Mouse (Mus musculus) lung, embryonic 14.5 days (tissue): Measurements from ENCODE around the gene Unc5cl. TPM values are rescaled to one million over a fixed set of nuclear protein-coding genes. Genes with fewer than 3 reads are reported as not detected.
"Not testable (repeated sequence)": the region's sequence is repeated elsewhere in the genome, so short reads cannot be mapped to it uniquely, and the experiment has no call there.

Source experiments
- ATAC-seq: fragments of 200-750 bp; cut with Nextera tagmentation; 2 replicates; pipeline ENCODE4 v1.8.0; 2017; ENCODE audit warnings: mild to moderate bottlenecking, moderate TSS enrichment, moderate library complexity; ENCODE audit not compliant: insufficient read depth
- DNase-seq: peaks from one replicate; pipeline ENCODE4 v3.0.0-alpha.2; 2015
- H3K27ac ChIP-seq: fragments of 300-500 bp; sonication (generic); 2 replicates; pipeline ENCODE4 v1.5.1; 2014; ENCODE audit warnings: low read depth, mild to moderate bottlenecking, moderate library complexity
- H3K27me3 ChIP-seq: fragments of 300-500 bp; sonication (generic); 2 replicates; pipeline ENCODE4 v1.6.1; 2014; ENCODE audit warnings: low read length, control low read depth; ENCODE audit not compliant: insufficient read depth
- H3K36me3 ChIP-seq: fragments of 300-500 bp; sonication (generic); 2 replicates; pipeline ENCODE4 v1.6.1; 2014; ENCODE audit warnings: control low read depth; ENCODE audit not compliant: insufficient read depth
- H3K4me1 ChIP-seq: fragments of 300-500 bp; sonication (generic); 2 replicates; pipeline ENCODE4 v1.6.1; 2014; ENCODE audit warnings: antibody characterized with exemption, control low read depth; ENCODE audit not compliant: insufficient read depth
- H3K4me2 ChIP-seq: fragments of 300-500 bp; sonication (generic); 2 replicates; pipeline ENCODE4 v1.6.1; 2014; ENCODE audit warnings: mild to moderate bottlenecking
- H3K4me3 ChIP-seq: fragments of 300-500 bp; sonication (generic); 2 replicates; pipeline ENCODE4 v1.5.1; 2014; ENCODE audit warnings: low read depth, low read length
- H3K9ac ChIP-seq: fragments of 300-500 bp; sonication (generic); 2 replicates; pipeline ENCODE4 v1.6.1; 2014
- H3K9me3 ChIP-seq: fragments of 300-500 bp; sonication (generic); 2 replicates; pipeline ENCODE4 v1.6.1; 2016; ENCODE audit warnings: low read depth, low read length, control low read depth
- CTCF ChIP-seq: IDR thresholded peaks from 2 replicates; pipeline ENCODE4 v1.5.1; 2016; ENCODE audit warnings: antibody characterized with exemption, low read depth
- WGBS: fragments of 180-500 bp; shearing (Covaris S2); extraction: QIAGEN DNeasy Blood & Tissue Kit; methylation state at CpG from one replicate; pipeline ENCODE4 v1.1.7; 2014; 5-methylcytosine and 5-hydroxymethylcytosine counted together
- polyA plus RNA-seq: library from polyadenylated mRNA; unstranded; fragments of >200 nt; fragmentation: Nextera tagmentation; extraction: Ambion mirVana; gene quantifications from 2 replicates; pipeline ENCODE4 v1.2.1, GENCODE M21; 2014

Gene Unc5cl
- polyA plus RNA-seq, 1 experiment from 2014 or later = 1.5 TPM

GRCm38 (mm10) chr17:48467395-48468231, 12.9 kb downstream of the Unc5cl start:
- TF ChIP-seq CTCF = peak; percentile 96
- peak; percentile 90 for ATAC-seq
- Histone ChIP-seq H3K27ac (no peak overlapping the region), H3K9me3 (no peaks in the 10 kb centered on the region), H3K9ac (no peak overlapping the region), H3K4me2 (peak overlapping the region; percentile 53), H3K4me1 (no peaks in the 10 kb centered on the region; the same call in 1 of the 2 replicates), H3K27me3 (no peaks in the 10 kb centered on the region), H3K4me3 (peak overlapping the region; percentile 12), H3K36me3 (no peaks in the 10 kb centered on the region)
- 5% methylated on average over 22 of the region's 22 CpGs for WGBS
- peak; percentile 91 for DNase-seq

DNA sequence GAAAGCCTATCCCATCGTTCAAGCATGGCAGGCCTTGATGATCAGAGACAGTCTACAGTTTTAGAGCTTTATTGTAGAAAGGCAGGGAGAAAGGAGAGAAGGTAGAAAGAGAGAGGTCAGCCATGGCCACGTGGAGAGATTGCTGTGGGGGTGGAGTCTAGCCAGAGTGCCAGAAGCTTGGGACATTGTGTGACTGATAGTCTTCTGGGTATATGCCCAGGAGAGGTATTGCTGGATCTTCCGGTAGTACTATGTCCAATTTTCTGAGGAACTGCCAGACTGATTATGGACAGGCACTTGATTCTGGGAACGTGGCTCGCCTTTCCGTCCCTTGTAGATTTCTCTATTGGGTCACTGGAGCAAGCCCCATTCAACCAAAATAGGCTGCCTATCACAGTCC, 19.6 kb downstream of the Unc5cl start:
- not testable (repeated sequence) for H3K4me1 ChIP-seq, H3K27ac ChIP-seq, H3K9ac ChIP-seq, H3K4me2 ChIP-seq, H3K9me3 ChIP-seq, H3K27me3 ChIP-seq, H3K36me3 ChIP-seq, ATAC-seq, H3K4me3 ChIP-seq, DNase-seq
- 79% methylated on average over 6 of the region's 6 CpGs for WGBS

DNA sequence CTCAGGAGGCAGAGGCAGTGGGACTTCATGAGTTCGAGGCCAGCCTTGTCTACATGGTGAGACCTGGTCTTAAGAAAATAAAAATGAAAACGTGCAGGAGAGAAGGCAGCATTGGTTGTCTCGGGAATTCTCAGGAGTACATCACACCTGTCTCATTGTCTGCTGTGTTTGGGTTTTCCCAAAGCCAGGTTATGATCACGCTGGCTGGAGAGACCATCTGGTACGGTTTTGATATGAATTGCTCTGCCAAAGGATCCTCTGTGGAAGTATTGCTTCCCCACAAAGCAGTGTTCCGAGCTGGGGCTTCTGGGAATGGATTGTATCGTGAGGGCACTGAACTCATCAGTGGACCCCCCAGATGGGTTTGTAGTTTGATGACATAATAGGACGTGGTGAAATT, 20.7 kb downstream of the Unc5cl start:
- no peak overlapping the region for H3K4me3 ChIP-seq

GRCm38 (mm10) chr17:48479952-48480351, 25.3 kb downstream of the Unc5cl start:
- TF ChIP-seq CTCF = no peak
- Histone ChIP-seq H3K4me3 (no peak overlapping the region), H3K9ac (no peak overlapping the region), H3K27ac (no peak overlapping the region), H3K36me3 (no peaks in the 10 kb centered on the region), H3K9me3 (no peaks in the 10 kb centered on the region), H3K4me2 (no peak overlapping the region), H3K27me3 (no peaks in the 10 kb centered on the region), H3K4me1 (no peaks in the 10 kb centered on the region)
- 78% methylated on average over 10 of the region's 10 CpGs for WGBS
- ATAC-seq (no peak), DNase-seq (no peak)

More for the DNA sequence above, 20.7 kb downstream of the Unc5cl start:
- no peak for DNase-seq
- no peak for ATAC-seq
- Histone ChIP-seq H3K9ac (no peak overlapping the region), H3K36me3 (no peaks in the 10 kb centered on the region), H3K9me3 (no peaks in the 10 kb centered on the region), H3K27me3 (no peaks in the 10 kb centered on the region), H3K4me2 (no peak overlapping the region), H3K27ac (no peak overlapping the region), H3K4me1 (no peaks in the 10 kb centered on the region)
- 79% methylated on average over 8 of the region's 8 CpGs for WGBS
- no peak for TF ChIP-seq CTCF

GRCm38 (mm10) chr17:48483764-48484163, 29.1 kb downstream of the Unc5cl start:
- Histone ChIP-seq H3K9me3 (no peaks in the 10 kb centered on the region), H3K9ac (no peak overlapping the region), H3K4me1 (no peaks in the 10 kb centered on the region), H3K27me3 (no peaks in the 10 kb centered on the region), H3K4me3 (no peak overlapping the region), H3K4me2 (no peak overlapping the region), H3K27ac (no peak overlapping the region), H3K36me3 (no peaks in the 10 kb centered on the region)
- 80% methylated on average over 5 of the region's 5 CpGs for WGBS
- ATAC-seq = no peak
- no peak for TF ChIP-seq CTCF
- no peak for DNase-seq

GRCm38 (mm10) chr17:48484191-48484590, 29.5 kb downstream of the Unc5cl start:
- Histone ChIP-seq H3K27me3 (no peaks in the 10 kb centered on the region), H3K27ac (no peak overlapping the region), H3K4me3 (no peak overlapping the region), H3K9me3 (no peaks in the 10 kb centered on the region), H3K4me1 (no peaks in the 10 kb centered on the region), H3K4me2 (no peak overlapping the region), H3K9ac (no peak overlapping the region), H3K36me3 (no peaks in the 10 kb centered on the region)
- no peak for DNase-seq
- WGBS = 91% methylated on average over 5 of the region's 5 CpGs
- no peak for ATAC-seq
- TF ChIP-seq CTCF = no peak

GRCm38 (mm10) chr17:48489466-48489865, 34.8 kb downstream of the Unc5cl start:
- Histone ChIP-seq H3K27ac (no peak overlapping the region), H3K4me2 (no peak overlapping the region), H3K9me3 (no peaks in the 10 kb centered on the region), H3K9ac (no peak overlapping the region), H3K4me1 (no peaks in the 10 kb centered on the region), H3K36me3 (no peaks in the 10 kb centered on the region), H3K27me3 (no peaks in the 10 kb centered on the region), H3K4me3 (no peak overlapping the region)
- 80% methylated on average over 3 of the region's 3 CpGs for WGBS
- no peak for ATAC-seq
- no peak for TF ChIP-seq CTCF
- no peak for DNase-seq
